Mouse (Mus musculus) heart, embryonic 16.5 days (tissue): ENCODE data around the gene Snx6. TPM values are rescaled to one million over a fixed set of nuclear protein-coding genes. Genes with fewer than 3 reads are reported as not detected.
"Not testable (repeated sequence)": the region's sequence is repeated elsewhere in the genome, so short reads cannot be mapped to it uniquely, and the experiment has no call there.

ENCODE experiments used
- ATAC-seq: fragments of 200-750 bp; cut with Nextera tagmentation; replicated peaks from 2 replicates; pipeline ENCODE4 v1.8.0; 2017; ENCODE audit warnings: moderate number of reproducible peaks; ENCODE audit not compliant: insufficient read depth, low FRiP score; ENCODE audit errors: extremely low read depth
- H3K27ac ChIP-seq: fragments of 300-500 bp; sonication (generic); 2 replicates; pipeline ENCODE4 v1.5.1; 2014; ENCODE audit warnings: mild to moderate bottlenecking, low read length, control low read depth, moderate library complexity
- H3K27me3 ChIP-seq: fragments of 300-500 bp; sonication (generic); 2 replicates; pipeline ENCODE4 v1.6.1; 2014; ENCODE audit warnings: low read length, mixed read lengths; ENCODE audit not compliant: control insufficient read depth, insufficient read depth
- H3K36me3 ChIP-seq: fragments of 300-500 bp; sonication (generic); 2 replicates; pipeline ENCODE4 v1.6.1; 2014; ENCODE audit not compliant: control insufficient read depth, insufficient read depth
- H3K4me1 ChIP-seq: fragments of 300-500 bp; sonication (generic); 2 replicates; pipeline ENCODE4 v1.6.1; 2014; ENCODE audit warnings: low read length, mixed read lengths; ENCODE audit not compliant: control insufficient read depth, insufficient read depth
- H3K4me2 ChIP-seq: fragments of 300-500 bp; sonication (generic); 2 replicates; pipeline ENCODE4 v1.6.1; 2014; ENCODE audit warnings: low read depth, mild to moderate bottlenecking, control low read depth, low read length
- H3K4me3 ChIP-seq: fragments of 300-500 bp; sonication (generic); 2 replicates; pipeline ENCODE4 v1.5.1; 2014; ENCODE audit warnings: mild to moderate bottlenecking, control low read depth, low read length
- H3K9ac ChIP-seq: fragments of 300-500 bp; sonication (generic); 2 replicates; pipeline ENCODE4 v1.6.1; 2014; ENCODE audit warnings: low read length, control low read depth
- H3K9me3 ChIP-seq: fragments of 300-500 bp; sonication (generic); replicated peaks from 2 replicates; pipeline ENCODE4 v1.6.1; 2016; ENCODE audit warnings: low read length; ENCODE audit not compliant: control insufficient read depth
- WGBS: fragments of 180-500 bp; shearing (Covaris S2); extraction: QIAGEN DNeasy Blood & Tissue Kit; methylation state at CpG from one replicate; pipeline ENCODE4 v1.1.7; 2014; 5-methylcytosine and 5-hydroxymethylcytosine counted together
- polyA plus RNA-seq: library from polyadenylated mRNA; unstranded; fragments of >200 nt; fragmentation: Nextera tagmentation; extraction: Ambion mirVana; gene quantifications from 2 replicates; pipeline ENCODE4 v1.2.1, GENCODE M21; 2015

Gene Snx6
- polyA plus RNA-seq, 1 experiment from 2014 or later, result 107 TPM

DNA sequence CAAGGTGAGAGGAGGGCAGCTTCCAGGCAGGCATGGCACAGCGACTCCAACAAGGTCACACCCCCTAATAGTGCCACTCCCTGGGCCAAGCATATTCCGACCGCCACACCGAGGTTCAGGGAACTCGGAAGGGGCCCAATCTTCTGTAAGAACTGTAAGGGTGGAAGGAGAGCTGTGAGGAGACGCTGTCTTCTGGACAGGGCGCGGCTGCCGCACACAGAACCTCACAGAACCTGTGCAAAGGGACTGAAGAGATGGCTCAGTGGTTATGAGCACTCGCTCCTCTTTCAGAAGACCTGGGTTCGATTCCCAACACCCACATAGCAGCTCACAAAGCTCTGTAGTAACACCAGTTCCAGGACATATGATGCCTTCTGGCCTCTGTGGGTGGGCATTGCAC, 78.0 kb downstream of the Snx6 start:
- H3K27ac ChIP-seq, H3K27me3 ChIP-seq, H3K36me3 ChIP-seq, ATAC-seq, H3K4me1 ChIP-seq, H3K4me3 ChIP-seq, H3K4me2 ChIP-seq, H3K9me3 ChIP-seq, H3K9ac ChIP-seq: not testable (repeated sequence)
- 71% methylated on average over 5 of the region's 11 CpGs for WGBS

DNA sequence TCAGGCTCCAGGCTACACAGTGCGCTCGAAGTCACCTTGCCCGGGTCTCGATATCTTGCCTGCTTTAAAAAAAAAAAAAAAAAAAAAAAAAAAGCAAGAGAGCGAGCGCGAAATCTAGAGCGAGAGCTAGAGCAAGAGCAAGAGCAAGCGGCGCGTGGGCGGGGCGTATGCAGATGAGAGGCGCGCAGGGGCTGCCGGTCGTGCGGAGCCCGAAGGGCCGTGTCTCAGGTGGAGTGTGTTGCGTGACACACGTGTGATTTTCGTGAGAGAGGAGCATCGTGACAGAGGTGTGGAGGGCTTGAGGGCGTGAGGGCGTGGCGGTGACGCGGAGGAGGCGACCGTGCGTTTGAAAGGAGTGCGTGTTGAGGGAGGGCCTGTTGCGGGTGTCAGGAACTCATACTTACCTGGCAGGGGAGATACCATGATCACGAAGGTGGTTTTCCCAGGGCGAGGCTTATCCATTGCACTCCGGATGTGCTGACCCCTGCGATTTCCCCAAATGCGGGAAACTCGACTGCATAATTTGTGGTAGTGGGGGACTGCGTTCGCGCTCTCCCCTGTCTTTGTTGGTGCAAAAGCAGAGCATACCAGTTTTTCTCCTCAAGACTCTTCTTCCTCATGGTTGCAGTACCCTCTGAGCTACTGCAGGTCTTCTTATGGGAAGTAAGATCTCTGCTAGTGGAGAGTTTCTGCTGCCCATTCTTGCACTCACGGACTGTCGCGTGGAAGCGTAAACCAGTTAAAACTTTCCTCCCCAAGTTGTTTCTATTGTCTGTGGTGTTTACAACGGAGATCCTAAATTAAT, 81.5 kb downstream of the Snx6 start:
- 0% methylated on average over 4 of the region's 48 CpGs for WGBS
- H3K9ac ChIP-seq, H3K27ac ChIP-seq: not testable (repeated sequence)

DNA sequence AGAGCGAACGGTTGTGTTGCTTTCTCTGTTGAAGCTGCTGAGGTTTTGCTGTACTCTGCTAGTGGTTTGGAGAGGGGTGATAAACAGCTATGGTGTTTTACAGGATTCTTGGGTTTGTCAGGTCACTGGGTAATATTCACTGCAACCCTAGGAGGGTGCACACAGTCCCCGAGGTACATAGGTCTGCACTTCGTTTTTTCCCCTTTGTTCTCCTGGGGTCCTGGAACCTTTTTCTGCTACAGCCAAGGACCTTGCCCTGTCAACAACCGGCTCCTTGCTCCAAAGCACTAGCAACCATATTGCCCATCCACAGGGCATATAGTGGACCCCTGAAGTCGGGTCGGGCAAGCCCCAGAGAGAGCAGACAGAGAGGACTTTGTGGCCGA, 85.0 kb downstream of the Snx6 start:
- H3K4me2 ChIP-seq, H3K4me3 ChIP-seq, H3K4me1 ChIP-seq, H3K27me3 ChIP-seq, H3K9ac ChIP-seq, H3K27ac ChIP-seq, H3K36me3 ChIP-seq, H3K9me3 ChIP-seq: not testable (repeated sequence)
- WGBS, result 0% methylated on average over 3 of the region's 8 CpGs
- ATAC-seq, result peak; percentile 77

More for the DNA sequence above, 81.5 kb downstream of the Snx6 start:
- not testable (repeated sequence) for H3K36me3 ChIP-seq, H3K4me2 ChIP-seq, H3K4me1 ChIP-seq, H3K4me3 ChIP-seq, H3K27me3 ChIP-seq, H3K9me3 ChIP-seq
- peak; percentile 42 for ATAC-seq

DNA sequence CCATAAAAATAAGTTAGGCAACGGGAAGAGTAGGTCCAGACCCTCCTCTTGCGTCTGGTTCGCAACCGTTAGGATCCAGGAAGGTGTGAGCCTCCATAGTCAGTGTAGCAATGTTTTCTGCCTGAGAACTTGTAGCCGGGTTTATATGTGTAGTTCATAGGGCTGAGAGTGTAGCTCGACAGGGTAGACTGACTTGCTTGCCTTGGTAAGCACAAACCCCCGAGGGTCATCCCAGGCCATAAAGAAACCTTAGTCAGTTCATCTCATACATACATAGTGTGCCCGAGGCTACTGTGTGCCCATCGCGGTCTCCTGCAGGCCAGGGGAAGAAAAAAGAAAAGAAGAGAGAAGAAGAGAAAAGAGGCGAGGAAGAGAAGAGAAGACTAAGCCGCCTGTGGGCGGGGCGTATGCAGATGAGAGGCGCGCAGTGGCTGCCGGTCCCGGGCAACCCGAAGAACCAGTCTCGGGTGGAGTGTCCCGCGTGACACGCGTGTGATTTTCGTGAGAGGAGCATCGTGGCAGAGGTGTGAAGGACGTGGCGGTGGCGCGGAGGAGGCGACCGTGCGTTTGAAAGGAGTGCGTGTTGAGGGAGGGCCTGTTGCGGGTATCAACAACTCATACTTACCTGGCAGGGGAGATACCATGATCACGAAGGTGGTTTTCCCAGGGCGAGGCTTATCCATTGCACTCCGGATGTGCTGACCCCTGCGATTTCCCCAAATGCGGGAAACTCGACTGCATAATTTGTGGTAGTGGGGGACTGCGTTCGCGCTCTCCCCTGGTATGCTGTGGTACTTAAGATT, 85.6 kb downstream of the Snx6 start:
- H3K27ac ChIP-seq, H3K9me3 ChIP-seq, H3K4me1 ChIP-seq, H3K27me3 ChIP-seq, H3K9ac ChIP-seq, H3K36me3 ChIP-seq, H3K4me3 ChIP-seq: not testable (repeated sequence)
- ATAC-seq, result peak; percentile 47
- 0 out of 2 replicates have a peak overlapping the region, but pooled peaks have one; percentile 28 for H3K4me2 ChIP-seq
- 0% methylated on average over 8 of the region's 44 CpGs for WGBS

DNA sequence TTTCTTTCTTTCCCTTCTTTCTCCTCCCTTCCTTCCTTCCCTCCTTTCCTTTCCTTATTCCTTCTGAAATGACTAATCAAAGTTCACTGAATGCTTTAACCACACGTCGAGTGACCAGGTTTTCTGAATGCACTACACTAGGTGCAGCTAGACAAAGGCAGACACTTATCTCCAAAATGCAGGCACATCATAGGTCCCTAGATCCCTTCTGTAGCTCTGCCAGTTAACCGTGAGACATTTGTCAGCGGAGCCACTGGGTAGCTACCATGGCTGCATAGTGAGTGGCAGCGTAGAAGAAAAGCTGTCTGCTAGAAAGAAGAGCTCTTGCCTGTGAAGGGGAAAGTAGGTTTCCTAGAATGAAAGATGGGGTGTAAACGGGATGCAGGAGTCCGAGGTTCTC, 96.1 kb downstream of the Snx6 start:
- WGBS, result 60% methylated on average over 7 of the region's 7 CpGs
- Histone ChIP-seq H3K9ac (no peak overlapping the region; the same call in 1 of the 2 replicates), H3K4me2 (no peak overlapping the region), H3K4me3 (no peak overlapping the region), H3K27ac (no peak overlapping the region), H3K4me1 (peaks cover 4% of the 10 kb centered on the region), H3K36me3 (no peaks in the 10 kb centered on the region), H3K27me3 (no peaks in the 10 kb centered on the region), H3K9me3 (no peaks in the 10 kb centered on the region)
- no peak for ATAC-seq

DNA sequence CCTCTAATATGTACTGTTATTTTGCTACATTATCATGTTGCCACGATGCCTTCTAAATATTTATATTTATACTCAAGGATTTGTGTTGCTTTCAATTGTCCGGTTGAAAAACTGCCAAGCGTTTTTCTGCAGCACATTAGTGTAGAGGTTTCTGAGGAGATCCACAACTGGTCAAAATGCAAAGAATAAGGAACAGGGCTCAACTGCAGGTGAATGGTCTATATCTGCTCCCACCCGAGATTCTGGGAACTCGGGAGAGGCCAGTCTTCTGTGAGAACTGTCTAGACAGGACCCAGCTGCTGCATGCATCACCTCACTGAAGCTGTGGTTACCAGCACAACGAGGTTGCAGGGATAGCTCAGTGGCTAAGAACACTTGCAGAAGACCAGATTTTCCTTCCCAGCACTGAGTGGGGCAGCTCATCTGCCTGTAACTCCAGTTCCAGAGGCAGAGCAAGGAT, 97.7 kb downstream of the Snx6 start:
- 46% methylated on average over 6 of the region's 6 CpGs for WGBS
- H3K4me1 ChIP-seq, result peaks cover 4% of the 10 kb centered on the region
- no peak overlapping the region for H3K4me2 ChIP-seq
- no peaks in the 10 kb centered on the region for H3K9me3 ChIP-seq
- H3K36me3 ChIP-seq, result no peaks in the 10 kb centered on the region
- H3K27me3 ChIP-seq, result no peaks in the 10 kb centered on the region
- ATAC-seq, result no peak
- no peak overlapping the region for H3K9ac ChIP-seq
- H3K27ac ChIP-seq, result no peak overlapping the region; the same call in 1 of the 2 replicates
- H3K4me3 ChIP-seq, result no peak overlapping the region

DNA sequence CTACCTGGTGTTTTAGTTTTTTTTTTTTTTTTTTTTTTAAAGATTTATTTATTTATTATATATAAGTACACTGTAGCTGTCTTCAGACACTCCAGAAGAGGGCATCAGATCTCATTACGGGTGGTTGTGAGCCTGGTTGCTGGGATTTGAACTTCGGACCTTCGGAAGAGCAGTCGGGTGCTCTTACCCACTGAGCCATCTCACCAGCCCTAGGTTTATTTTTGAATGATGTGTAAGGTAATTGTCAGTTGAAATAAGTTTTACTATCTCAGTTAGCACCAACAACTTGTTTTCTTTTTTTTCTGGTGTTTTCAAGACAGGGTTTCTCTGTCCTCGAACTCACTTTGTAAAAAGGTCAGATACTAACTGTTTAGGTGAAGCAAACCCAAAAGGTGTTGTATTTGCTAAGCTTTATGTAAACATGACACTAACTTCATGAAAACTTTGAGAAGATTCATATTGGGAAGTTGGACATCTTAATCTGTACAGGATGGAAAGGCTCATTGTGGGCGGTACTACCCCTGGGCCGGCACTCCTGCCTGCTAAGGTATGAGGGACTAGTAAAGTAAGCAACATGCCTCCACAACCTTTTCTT, 98.4 kb downstream of the Snx6 start:
- H3K9ac ChIP-seq, result no peak overlapping the region
- WGBS, result 5% methylated on average over 7 of the region's 7 CpGs
- H3K9me3 ChIP-seq, result no peaks in the 10 kb centered on the region
- H3K4me3 ChIP-seq, result no peak overlapping the region
- peaks cover 4% of the 10 kb centered on the region for H3K4me1 ChIP-seq
- no peaks in the 10 kb centered on the region for H3K27me3 ChIP-seq
- H3K27ac ChIP-seq, result peak overlapping the region; percentile 30
- H3K36me3 ChIP-seq, result peaks cover 3% of the 10 kb centered on the region
- peak; percentile 34 for ATAC-seq
- H3K4me2 ChIP-seq, result no peak overlapping the region
